Mouse (Mus musculus): ENCODE results near the gene Taco1.

Taco1 gene

GRCm38 (mm10) chr11:106063756-106064155 is 2.1 kb upstream of the Taco1 start:
- DNase-seq (ENCODE audit: low spot score) = no peak

GRCm38 (mm10) chr11:106065073-106065922 is 563 bp upstream of the Taco1 start:
- DNase-seq (ENCODE audit: low spot score) = no peak

DNA sequence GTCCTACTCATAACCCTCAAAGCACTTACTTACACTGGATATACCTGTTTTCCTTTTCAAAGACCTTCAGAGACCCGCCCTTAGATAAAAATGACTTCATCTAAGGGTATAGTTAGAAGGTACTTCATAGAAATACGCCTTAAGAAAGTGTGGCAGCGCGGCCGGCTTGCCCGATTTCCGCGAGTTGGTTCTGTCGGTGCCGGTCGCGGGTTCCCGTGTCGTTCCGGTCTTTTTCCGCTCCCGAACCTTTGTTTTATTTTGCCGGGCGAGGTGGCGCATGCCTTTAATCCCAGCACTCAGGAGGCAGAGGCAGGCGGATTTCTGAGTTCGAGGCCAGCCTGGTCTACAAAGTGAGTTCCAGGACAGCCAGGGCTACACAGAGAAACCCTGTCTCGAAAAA is 755 bp downstream of the Taco1 start:
- peak; percentile 94 for DNase-seq (ENCODE audit: low spot score)

DNA sequence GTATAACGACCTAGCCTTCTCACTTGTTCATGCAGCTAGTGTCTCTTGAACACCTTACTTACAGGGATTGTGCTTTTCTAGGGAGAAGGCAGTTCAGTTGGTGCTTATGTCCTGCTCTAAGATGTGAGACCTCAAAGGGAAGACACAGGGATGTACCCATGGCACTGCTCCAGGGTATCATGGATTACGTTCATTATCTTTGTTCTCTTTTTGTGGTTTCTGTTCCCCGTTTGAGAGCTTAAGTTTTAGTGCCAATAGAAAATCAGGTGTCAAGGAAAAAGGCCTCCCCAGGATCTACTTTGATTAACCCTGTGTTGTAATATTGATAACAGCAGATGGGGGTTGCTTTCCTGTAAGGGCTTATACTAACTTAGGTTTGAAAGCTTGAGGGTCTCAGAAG is 7.9 kb downstream of the Taco1 start:
- DNase-seq (ENCODE audit: low spot score) = no peak

DNA sequence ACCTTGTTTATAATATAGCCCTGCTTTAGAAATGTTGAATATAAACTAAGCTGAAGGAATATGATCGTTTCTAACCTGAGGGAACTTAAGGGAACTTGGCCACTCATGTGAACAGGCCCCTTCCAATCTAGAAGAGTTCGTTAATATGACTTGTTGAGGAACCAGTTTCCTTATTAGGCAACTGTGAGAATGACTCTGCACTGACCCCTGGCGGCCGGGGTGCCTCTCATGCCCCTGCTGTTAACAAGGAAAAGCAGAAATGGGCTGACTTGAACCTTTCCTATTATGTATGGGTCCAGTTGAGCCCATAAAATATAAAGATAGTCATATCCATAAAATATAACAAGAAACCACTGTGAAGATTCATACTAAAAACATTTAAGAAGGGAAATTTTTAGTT is 10.5 kb downstream of the Taco1 start:
- peak; percentile 88 for DNase-seq (ENCODE audit: low spot score)

GRCm38 (mm10) chr11:106083708-106084701 is 18.1 kb downstream of the Taco1 start, which contains the start of gene Map3k3:
Gene Map3k3 (plus strand): TSS chr11:106084613.
- DNase-seq (ENCODE audit: low spot score) = peak; percentile 99

- peak; percentile 87 for DNase-seq (ENCODE audit: low spot score)
Measured at GRCm38 (mm10) chr11:106084911-106085561, 19.2 kb downstream of the Taco1 start.

GRCm38 (mm10) chr11:106098223-106098622 is 32.4 kb downstream of the Taco1 start:
- no peak for DNase-seq (ENCODE audit: low spot score)

DNA sequence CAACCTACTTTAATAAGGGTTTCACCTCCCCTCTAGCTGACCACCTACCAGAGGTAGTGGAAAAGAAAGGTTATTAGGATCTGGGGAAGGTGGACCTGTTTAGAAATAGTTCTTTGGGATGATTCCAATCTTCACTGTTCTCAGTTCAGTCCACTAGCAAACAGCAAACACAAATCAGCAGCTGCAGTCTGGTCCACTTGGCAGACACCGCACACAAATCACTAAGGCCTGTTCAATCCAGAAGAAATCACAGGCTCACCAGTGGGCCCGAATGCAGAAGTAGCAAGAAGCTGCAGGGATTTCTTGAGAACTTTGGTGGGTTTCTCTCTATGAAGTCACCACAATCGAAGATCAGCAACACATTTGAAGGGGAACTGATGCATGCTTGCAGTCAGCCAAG is 37.0 kb downstream of the Taco1 start:
- no peak for DNase-seq (ENCODE audit: low spot score)

GRCm38 (mm10) chr11:106106047-106106587 is 40.3 kb downstream of the Taco1 start:
- no peak for DNase-seq (ENCODE audit: low spot score)

DNA sequence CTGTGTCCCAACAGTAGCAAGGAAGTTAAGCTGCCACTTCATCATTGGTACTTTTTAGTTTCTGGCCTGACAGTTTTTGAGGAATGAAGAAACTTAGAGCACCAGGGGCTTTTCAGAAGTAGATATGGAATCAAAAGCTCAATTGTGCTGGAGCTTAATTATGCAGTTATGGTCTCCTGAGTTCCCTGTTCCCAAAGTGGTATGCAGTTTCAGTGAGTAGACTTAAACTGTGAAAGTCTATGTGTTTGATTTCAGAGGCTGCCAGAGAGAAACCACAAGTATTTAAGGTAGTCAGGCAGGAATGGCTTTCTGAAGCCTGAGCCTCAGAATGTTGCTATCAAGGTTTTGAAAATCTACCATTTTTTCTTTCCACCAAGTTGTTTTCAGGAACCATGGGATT is 45.8 kb downstream of the Taco1 start:
- no peak for DNase-seq (ENCODE audit: low spot score)

- DNase-seq (ENCODE audit: low spot score) = no peak
Measured at GRCm38 (mm10) chr11:106122221-106122620, 56.4 kb downstream of the Taco1 start.

DNA sequence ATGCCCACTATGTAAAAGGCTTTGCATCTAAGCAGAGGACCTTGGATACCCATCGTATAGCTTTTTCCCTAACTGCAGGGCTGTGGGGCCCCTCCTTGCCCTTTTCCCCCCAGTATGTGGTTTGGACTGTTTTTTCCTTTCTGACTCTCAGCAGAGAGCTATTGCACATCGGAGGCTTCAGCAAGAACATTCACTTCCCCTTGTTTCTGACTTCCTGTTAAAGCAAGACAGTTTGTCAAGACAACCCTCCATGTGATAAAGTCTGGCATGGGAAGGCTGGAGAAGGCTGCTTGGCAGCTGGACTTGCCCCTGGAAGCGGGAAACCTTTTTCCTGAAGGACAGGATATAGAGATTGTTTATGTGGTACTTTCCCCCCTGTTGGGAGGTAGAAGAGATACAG is 56.9 kb downstream of the Taco1 start:
- no peak for DNase-seq (ENCODE audit: low spot score)
